Mouse (Mus musculus) limb, embryonic 14.5 days (tissue): Measurements from ENCODE around the gene Hoxc4. TPM values are rescaled to one million over a fixed set of nuclear protein-coding genes. Genes with fewer than 3 reads are reported as not detected.

Source experiments
- ATAC-seq: fragments of 200-750 bp; cut with Nextera tagmentation; 2 replicates; pipeline ENCODE4 v1.8.0; 2017; ENCODE audit warnings: low read depth, moderate number of reproducible peaks, moderate TSS enrichment; ENCODE audit not compliant: low FRiP score
- DNase-seq: peaks from one replicate; pipeline ENCODE4 v3.0.0-alpha.2; 2015; ENCODE audit warnings: low spot score
- H3K27ac ChIP-seq: fragments of 300-500 bp; sonication (generic); replicated peaks from 2 replicates; pipeline ENCODE4 v1.5.1; 2014; ENCODE audit warnings: low read depth, mild to moderate bottlenecking, low read length, moderate library complexity, mixed read lengths
- H3K27me3 ChIP-seq: fragments of 300-500 bp; sonication (generic); 2 replicates; pipeline ENCODE4 v1.6.1; 2014; ENCODE audit warnings: low read length, mixed read lengths; ENCODE audit not compliant: control insufficient read depth, insufficient read depth
- H3K36me3 ChIP-seq: fragments of 300-500 bp; sonication (generic); 2 replicates; pipeline ENCODE4 v1.6.1; 2014; ENCODE audit warnings: mild to moderate bottlenecking, low read length, moderate library complexity, mixed read lengths; ENCODE audit not compliant: control insufficient read depth, insufficient read depth
- H3K4me1 ChIP-seq: fragments of 300-500 bp; sonication (generic); 2 replicates; pipeline ENCODE4 v1.6.1; 2014; ENCODE audit warnings: antibody characterized with exemption, low read length, mixed read lengths; ENCODE audit not compliant: control insufficient read depth, insufficient read depth
- H3K4me2 ChIP-seq: fragments of 300-500 bp; sonication (generic); replicated peaks from 2 replicates; pipeline ENCODE4 v1.6.1; 2014; ENCODE audit warnings: low read depth, mild to moderate bottlenecking, low read length, moderate library complexity; ENCODE audit not compliant: severe bottlenecking
- H3K4me3 ChIP-seq: fragments of 300-500 bp; sonication (generic); replicated peaks from 2 replicates; pipeline ENCODE4 v1.5.1; 2014; ENCODE audit warnings: low read length
- H3K9ac ChIP-seq: fragments of 300-500 bp; sonication (generic); 2 replicates; pipeline ENCODE4 v1.6.1; 2014; ENCODE audit warnings: mild to moderate bottlenecking, low read depth, low read length, moderate library complexity; ENCODE audit not compliant: severe bottlenecking
- H3K9me3 ChIP-seq: fragments of 300-500 bp; sonication (generic); 2 replicates; pipeline ENCODE4 v1.6.1; 2016; ENCODE audit warnings: low read length; ENCODE audit not compliant: control insufficient read depth
- POLR2A ChIP-seq: fragments of 200-500 bp; IDR thresholded peaks from 2 replicates; pipeline ENCODE4 v1.8.0; 2012; ENCODE audit warnings: inconsistent platforms, mild to moderate bottlenecking, moderate library complexity, borderline replicate concordance; ENCODE audit not compliant: insufficient read depth, insufficient read length; ENCODE audit errors: extremely low read depth
- WGBS: fragments of 180-500 bp; shearing (Covaris S2); extraction: QIAGEN DNeasy Blood & Tissue Kit; methylation state at CpG from one replicate; pipeline ENCODE4 v1.1.7; 2014; 5-methylcytosine and 5-hydroxymethylcytosine counted together
- polyA plus RNA-seq, 2 experiments: library from polyadenylated mRNA; depleted of rRNA in 1 of 2; stranded (reverse) in 1 of 2; unstranded in 1 of 2; fragments of >200 nt; fragmentation: Nextera tagmentation in 1 of 2; extraction: Ambion mirVana in 1 of 2; gene quantifications; 2 replicates each; pipeline versions ENCODE4 v1.2.1 to v1.2.3; 2012 to 2014

Gene Hoxc4
- polyA plus RNA-seq, 2 experiments, result 3.5 to 7.5 TPM

DNA sequence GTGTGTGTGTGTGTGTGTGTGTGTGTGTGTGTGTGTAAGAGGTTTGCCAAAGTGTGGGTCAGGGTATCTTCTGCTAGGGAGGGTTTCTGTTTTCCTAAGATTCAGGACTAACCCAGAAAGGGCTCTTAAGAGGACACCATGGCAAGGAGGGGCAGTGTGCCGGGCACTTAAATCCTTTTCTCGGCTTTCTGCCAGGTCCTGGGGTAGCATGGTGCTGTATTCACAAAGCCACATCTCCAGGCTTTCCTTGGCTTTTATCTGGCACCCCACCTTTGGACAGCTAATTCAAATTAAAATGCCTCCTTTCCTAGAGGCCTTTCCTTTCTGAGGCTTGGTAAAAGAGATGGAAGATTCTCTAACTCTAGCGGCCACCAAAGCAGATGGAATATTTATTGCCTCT lies 20.9 kb downstream of the Hoxc4 start:
- no peak for TF ChIP-seq POLR2A
- Histone ChIP-seq H3K4me1 (peaks cover 6% of the 10 kb centered on the region; the same call in 1 of the 2 replicates), H3K27me3 (peaks cover 92% of the 10 kb centered on the region), H3K4me2 (no peak overlapping the region), H3K9ac (no peak overlapping the region), H3K36me3 (no peaks in the 10 kb centered on the region), H3K9me3 (no peaks in the 10 kb centered on the region), H3K4me3 (no peak overlapping the region), H3K27ac (no peak overlapping the region)
- ATAC-seq, result no peak
- no peak for DNase-seq
- 17% methylated on average over 3 of the region's 3 CpGs for WGBS

DNA sequence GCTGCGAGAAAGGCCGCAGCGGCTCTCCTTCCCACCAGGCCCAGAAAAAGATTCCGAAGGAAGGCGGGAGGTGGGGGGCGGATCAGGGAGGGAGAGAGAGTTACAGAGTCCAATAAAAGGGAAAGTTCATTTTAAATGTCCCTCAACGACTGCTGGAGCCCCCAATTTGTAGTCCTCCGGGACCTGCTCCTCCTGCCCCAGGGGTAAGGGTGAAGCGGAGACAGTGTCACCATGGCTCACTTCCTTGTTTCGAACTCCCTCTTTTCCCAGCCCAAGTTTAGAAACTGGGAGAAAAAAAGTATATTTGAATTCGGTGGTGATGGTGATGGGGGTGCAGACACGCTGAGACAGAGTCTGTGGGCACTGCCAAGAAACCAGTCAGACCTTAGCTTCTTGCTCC lies 21.9 kb downstream of the Hoxc4 start:
- Histone ChIP-seq H3K4me3 (no peak overlapping the region), H3K36me3 (no peaks in the 10 kb centered on the region), H3K4me2 (no peak overlapping the region), H3K27ac (no peak overlapping the region), H3K4me1 (0 out of 2 replicates have a peak, but pooled peaks cover 2% of the 10 kb centered on the region), H3K9ac (no peak overlapping the region), H3K9me3 (no peaks in the 10 kb centered on the region), H3K27me3 (peaks cover 82% of the 10 kb centered on the region)
- TF ChIP-seq POLR2A, result no peak
- DNase-seq (no peak), ATAC-seq (no peak)
- 13% methylated on average over 12 of the region's 12 CpGs for WGBS

DNA sequence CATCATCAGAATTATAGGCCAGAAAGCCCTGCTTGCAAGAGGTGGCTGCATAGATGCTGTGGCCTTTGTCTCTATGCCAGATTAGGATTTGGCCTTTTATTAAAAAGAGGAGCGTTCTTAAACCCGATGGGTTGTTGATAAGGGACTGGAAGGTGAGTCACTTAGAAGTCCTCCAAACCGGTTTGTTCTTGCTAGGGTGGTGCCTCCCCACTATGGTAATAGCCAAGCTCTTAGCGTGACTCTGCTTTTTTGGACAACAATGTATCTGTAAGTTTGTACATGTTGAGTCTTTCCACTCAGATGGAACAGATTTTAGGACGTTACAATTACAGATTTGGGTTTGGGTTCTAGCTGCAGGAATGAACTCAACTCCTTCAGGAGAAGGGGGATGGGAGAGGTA lies 22.9 kb downstream of the Hoxc4 start:
- TF ChIP-seq POLR2A, result no peak
- ATAC-seq (no peak), DNase-seq (no peak)
- Histone ChIP-seq H3K4me2 (no peak overlapping the region), H3K4me3 (no peak overlapping the region), H3K4me1 (0 out of 2 replicates have a peak, but pooled peaks cover 2% of the 10 kb centered on the region), H3K27ac (no peak overlapping the region), H3K9me3 (no peaks in the 10 kb centered on the region), H3K9ac (no peak overlapping the region), H3K36me3 (no peaks in the 10 kb centered on the region), H3K27me3 (peaks cover 72% of the 10 kb centered on the region)
- WGBS, result 15% methylated on average over 5 of the region's 5 CpGs

DNA sequence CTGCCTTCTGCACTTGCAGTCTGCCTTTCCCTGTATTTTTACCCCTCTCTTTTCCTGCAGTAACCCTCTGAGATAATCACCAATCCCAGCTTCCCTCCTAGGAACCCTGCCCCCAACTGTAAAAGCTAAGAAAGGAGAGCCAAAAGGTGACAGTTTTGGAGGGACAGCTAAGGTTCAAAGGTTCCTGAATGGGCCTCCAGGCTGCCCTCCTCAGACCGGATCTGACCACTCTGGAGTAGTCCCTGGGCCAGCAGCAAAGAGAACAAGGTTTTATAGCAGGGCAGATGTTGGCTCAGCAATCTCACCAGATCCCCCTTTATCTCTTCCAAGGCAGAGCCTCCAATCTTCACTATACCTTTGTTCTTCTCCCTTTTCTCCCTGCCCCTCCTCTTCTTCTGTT lies 23.5 kb downstream of the Hoxc4 start:
- Histone ChIP-seq H3K4me2 (no peak overlapping the region), H3K27ac (no peak overlapping the region), H3K4me3 (no peak overlapping the region), H3K36me3 (no peaks in the 10 kb centered on the region), H3K9me3 (no peaks in the 10 kb centered on the region), H3K27me3 (peaks cover 66% of the 10 kb centered on the region), H3K4me1 (0 out of 2 replicates have a peak, but pooled peaks cover 2% of the 10 kb centered on the region), H3K9ac (no peak overlapping the region)
- no peak for TF ChIP-seq POLR2A
- 18% methylated on average over 1 of the region's 1 CpGs for WGBS
- ATAC-seq (no peak), DNase-seq (no peak)

DNA sequence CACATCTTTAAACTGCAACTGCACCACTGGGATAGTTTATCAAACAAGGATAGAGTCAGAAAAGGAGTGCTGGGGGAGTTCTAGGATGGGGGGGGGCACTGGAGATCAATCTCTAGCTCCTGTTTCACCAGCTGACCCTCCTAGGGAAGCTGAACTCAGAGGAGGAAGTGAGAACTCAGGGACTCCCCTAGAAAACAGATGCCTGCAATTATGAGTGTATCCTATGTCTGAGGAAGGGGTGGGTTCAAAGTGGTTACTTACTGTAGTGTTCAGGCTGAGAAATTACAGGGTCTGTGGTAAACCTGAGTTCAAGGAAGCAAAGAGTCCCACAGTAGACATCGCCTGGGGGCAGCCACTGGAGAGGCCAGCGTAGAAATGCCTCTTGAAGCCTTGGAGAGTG lies 32.9 kb downstream of the Hoxc4 start:
- no peak overlapping the region for H3K4me3 ChIP-seq
- no peaks in the 10 kb centered on the region for H3K36me3 ChIP-seq
- H3K27me3 ChIP-seq, result peaks cover 12% of the 10 kb centered on the region
- no peak overlapping the region for H3K4me2 ChIP-seq
- DNase-seq, result no peak
- 35% methylated on average over 2 of the region's 2 CpGs for WGBS
- TF ChIP-seq POLR2A, result no peak
- H3K9ac ChIP-seq, result no peak overlapping the region
- H3K4me1 ChIP-seq, result no peaks in the 10 kb centered on the region
- no peak for ATAC-seq
- no peak overlapping the region for H3K27ac ChIP-seq
- H3K9me3 ChIP-seq, result no peaks in the 10 kb centered on the region

DNA sequence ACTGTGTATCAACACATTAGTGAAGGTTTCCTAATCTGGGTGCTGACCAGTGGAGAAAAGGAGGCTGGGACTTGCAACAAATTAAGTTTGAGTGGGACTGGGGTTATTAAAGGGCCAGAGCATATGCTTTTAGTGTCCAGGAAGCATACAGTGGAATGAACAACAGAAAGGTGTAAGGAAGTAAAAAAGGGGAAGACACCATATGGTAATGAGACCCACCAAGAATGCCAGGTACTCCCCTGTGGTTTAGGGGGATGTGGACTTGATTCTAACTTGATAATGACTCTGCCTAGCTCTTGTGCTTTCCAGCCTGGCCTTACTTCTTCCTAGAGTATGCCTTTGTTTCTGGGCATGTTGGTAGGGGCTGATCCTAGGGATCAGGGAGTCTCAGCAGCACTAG lies 34.5 kb downstream of the Hoxc4 start:
- no peaks in the 10 kb centered on the region for H3K36me3 ChIP-seq
- no peak overlapping the region for H3K4me3 ChIP-seq
- ATAC-seq (no peak), DNase-seq (no peak)
- H3K4me2 ChIP-seq, result no peak overlapping the region
- H3K27ac ChIP-seq, result no peak overlapping the region
- no peaks in the 10 kb centered on the region for H3K4me1 ChIP-seq
- peaks cover 25% of the 10 kb centered on the region for H3K27me3 ChIP-seq
- no peak for TF ChIP-seq POLR2A
- no peak overlapping the region for H3K9ac ChIP-seq
- no peaks in the 10 kb centered on the region for H3K9me3 ChIP-seq
